Mouse (Mus musculus) kidney, embryonic 15.5 days (tissue): ENCODE results near the gene Trex1. TPM values are rescaled to one million over a fixed set of nuclear protein-coding genes. Genes with fewer than 3 reads are reported as not detected.

Experiments
- ATAC-seq: fragments of 200-750 bp; cut with Nextera tagmentation; replicated peaks from 2 replicates; pipeline ENCODE4 v1.8.0; 2017; ENCODE audit warnings: moderate TSS enrichment; ENCODE audit not compliant: low FRiP score
- H3K27ac ChIP-seq: fragments of 300-500 bp; sonication (generic); 2 replicates; pipeline ENCODE4 v1.5.1; 2015; ENCODE audit warnings: mild to moderate bottlenecking, inconsistent platforms
- H3K27me3 ChIP-seq: fragments of 300-500 bp; sonication (generic); 2 replicates; pipeline ENCODE4 v1.6.1; 2015; ENCODE audit warnings: inconsistent platforms
- H3K36me3 ChIP-seq: fragments of 300-500 bp; sonication (generic); 2 replicates; pipeline ENCODE4 v1.6.1; 2015; ENCODE audit warnings: inconsistent platforms
- H3K4me1 ChIP-seq: fragments of 300-500 bp; sonication (generic); 2 replicates; pipeline ENCODE4 v1.6.1; 2015; ENCODE audit warnings: inconsistent platforms
- H3K4me2 ChIP-seq: fragments of 300-500 bp; sonication (generic); 2 replicates; pipeline ENCODE4 v1.6.1; 2015; ENCODE audit warnings: moderate library complexity, mild to moderate bottlenecking, inconsistent platforms
- H3K4me3 ChIP-seq: fragments of 300-500 bp; sonication (generic); replicated peaks from 2 replicates; pipeline ENCODE4 v1.5.1; 2015; ENCODE audit warnings: mild to moderate bottlenecking, inconsistent platforms
- H3K9ac ChIP-seq: fragments of 300-500 bp; sonication (generic); 2 replicates; pipeline ENCODE4 v1.6.1; 2015; ENCODE audit warnings: mild to moderate bottlenecking, inconsistent platforms
- H3K9me3 ChIP-seq: fragments of 300-500 bp; sonication (generic); replicated peaks from 2 replicates; pipeline ENCODE4 v1.6.1; 2016; ENCODE audit warnings: inconsistent platforms
- WGBS: fragments of 180-500 bp; shearing (Covaris S2); methylation state at CpG from one replicate; pipeline ENCODE4 v1.1.7; 2015; ENCODE audit warnings: mixed read lengths; 5-methylcytosine and 5-hydroxymethylcytosine counted together
- polyA plus RNA-seq: library from polyadenylated mRNA; unstranded; fragments of >200 nt; fragmentation: Nextera tagmentation; extraction: Ambion mirVana; gene quantifications from 2 replicates; pipeline ENCODE4 v1.2.1, GENCODE M21; 2015

The Trex1 gene
- polyA plus RNA-seq, 1 experiment from 2014 or later: 13.8 TPM

- H3K27ac ChIP-seq: no peak overlapping the region
- H3K4me2 ChIP-seq: no peak overlapping the region
- no peaks in the 10 kb centered on the region for H3K4me1 ChIP-seq
- 0 out of 2 replicates have a peak, but pooled peaks cover 4% of the 10 kb centered on the region for H3K36me3 ChIP-seq
- no peak overlapping the region for H3K4me3 ChIP-seq
- ATAC-seq: no peak
- H3K9me3 ChIP-seq: no peaks in the 10 kb centered on the region
- WGBS: 74% methylated on average over 3 of the region's 3 CpGs
- no peaks in the 10 kb centered on the region for H3K27me3 ChIP-seq
- no peak overlapping the region for H3K9ac ChIP-seq
Measured at GRCm38 (mm10) chr9:109028421-109028820, 31.1 kb downstream of the Trex1 start.

DNA sequence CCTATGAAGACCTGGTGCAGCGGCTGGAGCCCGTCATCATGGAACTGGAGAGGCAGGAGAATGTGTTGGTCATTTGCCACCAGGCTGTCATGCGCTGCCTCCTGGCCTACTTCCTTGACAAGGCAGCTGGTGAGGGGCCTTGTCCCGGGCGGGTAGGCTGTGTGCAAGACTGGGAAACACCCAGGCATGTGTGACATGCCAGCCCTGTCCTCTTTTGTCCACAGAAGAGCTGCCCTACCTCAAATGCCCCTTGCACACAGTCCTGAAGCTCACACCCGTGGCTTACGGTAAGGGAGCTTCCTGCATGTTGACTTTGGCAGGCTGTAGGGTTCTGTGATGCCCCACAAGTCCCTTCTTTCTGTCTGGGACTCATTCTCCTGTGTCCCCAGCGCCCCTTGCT lies 32.0 kb downstream of the Trex1 start:
- Histone ChIP-seq H3K4me1 (no peaks in the 10 kb centered on the region), H3K9ac (no peak overlapping the region), H3K4me2 (no peak overlapping the region), H3K27me3 (no peaks in the 10 kb centered on the region), H3K36me3 (0 out of 2 replicates have a peak, but pooled peaks cover 4% of the 10 kb centered on the region), H3K27ac (no peak overlapping the region), H3K9me3 (no peaks in the 10 kb centered on the region), H3K4me3 (no peak overlapping the region)
- no peak for ATAC-seq
- WGBS: 78% methylated on average over 8 of the region's 8 CpGs

GRCm38 (mm10) chr9:109022866-109023685 lies 36.5 kb downstream of the Trex1 start:
- Histone ChIP-seq H3K27me3 (no peaks in the 10 kb centered on the region), H3K9ac (no peak overlapping the region), H3K27ac (no peak overlapping the region), H3K9me3 (no peaks in the 10 kb centered on the region), H3K4me1 (no peaks in the 10 kb centered on the region), H3K36me3 (0 out of 2 replicates have a peak, but pooled peaks cover 4% of the 10 kb centered on the region), H3K4me2 (no peak overlapping the region), H3K4me3 (no peak overlapping the region)
- no peak for ATAC-seq
- 85% methylated on average over 17 of the region's 17 CpGs for WGBS

DNA sequence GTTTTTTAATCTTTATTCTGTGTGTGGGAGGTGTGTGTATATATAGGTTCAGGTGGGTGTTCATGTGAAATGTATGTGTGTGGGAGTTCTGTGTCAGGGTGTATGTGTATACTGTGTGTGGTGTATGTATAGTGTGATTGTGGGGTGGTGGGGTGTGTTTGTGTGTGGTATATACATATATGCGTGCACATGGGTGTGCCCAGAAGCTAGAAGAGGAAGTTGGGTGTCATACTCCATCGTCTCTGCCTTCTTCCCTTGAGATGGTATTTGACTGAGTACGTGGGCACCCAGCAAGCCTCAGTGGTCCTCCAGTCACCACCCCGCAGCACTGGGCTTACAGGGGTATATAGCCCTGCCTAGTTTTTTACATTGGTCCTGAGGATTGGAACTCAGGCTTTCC lies 38.1 kb downstream of the Trex1 start:
- ATAC-seq: no peak
- 88% methylated on average over 4 of the region's 4 CpGs for WGBS
- no peaks in the 10 kb centered on the region for H3K9me3 ChIP-seq

GRCm38 (mm10) chr9:109016973-109017604 lies 42.4 kb downstream of the Trex1 start:
- H3K27ac ChIP-seq: no peak overlapping the region
- H3K9ac ChIP-seq: no peak overlapping the region
- no peak overlapping the region for H3K4me3 ChIP-seq
- H3K36me3 ChIP-seq: no peaks in the 10 kb centered on the region
- H3K27me3 ChIP-seq: no peaks in the 10 kb centered on the region
- H3K9me3 ChIP-seq: no peaks in the 10 kb centered on the region
- H3K4me2 ChIP-seq: no peak overlapping the region
- H3K4me1 ChIP-seq: no peaks in the 10 kb centered on the region
- 62% methylated on average over 11 of the region's 11 CpGs for WGBS
- ATAC-seq: no peak

More for the DNA sequence above, 38.1 kb downstream of the Trex1 start:
- no peaks in the 10 kb centered on the region for H3K4me1 ChIP-seq
- no peak overlapping the region for H3K9ac ChIP-seq
- no peaks in the 10 kb centered on the region for H3K27me3 ChIP-seq
- H3K4me2 ChIP-seq: no peak overlapping the region
- no peak overlapping the region for H3K4me3 ChIP-seq
- H3K36me3 ChIP-seq: 0 out of 2 replicates have a peak, but pooled peaks cover 4% of the 10 kb centered on the region
- no peak overlapping the region for H3K27ac ChIP-seq

DNA sequence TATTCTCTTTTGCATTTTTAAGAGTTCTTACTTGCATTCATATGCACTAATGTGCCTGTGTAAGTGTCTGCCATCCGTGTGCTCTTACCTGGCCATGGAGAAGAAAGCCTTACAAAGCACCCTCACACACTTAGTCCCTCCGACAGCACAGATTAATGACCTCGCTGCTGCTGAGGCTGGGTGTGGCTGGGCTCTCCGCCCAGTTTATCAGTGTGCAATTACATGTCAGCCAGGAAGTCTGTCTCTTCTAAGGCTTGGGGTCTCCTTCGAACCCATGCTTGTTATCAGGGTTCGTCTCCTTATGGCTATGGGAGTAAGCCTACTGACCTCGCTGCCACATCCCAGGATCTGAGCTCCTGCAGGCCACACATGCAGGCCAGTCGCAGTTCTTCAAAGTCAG lies 44.1 kb downstream of the Trex1 start:
- Histone ChIP-seq H3K4me3 (no peak overlapping the region), H3K36me3 (no peaks in the 10 kb centered on the region; the same call in 1 of the 2 replicates), H3K4me2 (no peak overlapping the region), H3K9ac (no peak overlapping the region), H3K4me1 (no peaks in the 10 kb centered on the region), H3K27ac (no peak overlapping the region), H3K9me3 (no peaks in the 10 kb centered on the region), H3K27me3 (no peaks in the 10 kb centered on the region)
- no peak for ATAC-seq
- 44% methylated on average over 8 of the region's 8 CpGs for WGBS

GRCm38 (mm10) chr9:109010316-109010690 lies 49.2 kb downstream of the Trex1 start:
- Histone ChIP-seq H3K4me1 (peaks cover 8% of the 10 kb centered on the region), H3K27ac (no peak overlapping the region), H3K9me3 (no peaks in the 10 kb centered on the region), H3K27me3 (no peaks in the 10 kb centered on the region), H3K4me3 (no peak overlapping the region), H3K9ac (no peak overlapping the region), H3K36me3 (no peaks in the 10 kb centered on the region; the same call in 1 of the 2 replicates), H3K4me2 (no peak overlapping the region)
- WGBS: 77% methylated on average over 14 of the region's 14 CpGs
- no peak for ATAC-seq

- Histone ChIP-seq H3K9me3 (no peaks in the 10 kb centered on the region), H3K4me1 (peaks cover 8% of the 10 kb centered on the region), H3K36me3 (no peaks in the 10 kb centered on the region; the same call in 1 of the 2 replicates), H3K9ac (no peak overlapping the region), H3K27me3 (no peaks in the 10 kb centered on the region), H3K27ac (no peak overlapping the region), H3K4me3 (no peak overlapping the region), H3K4me2 (no peak overlapping the region)
- 27% methylated on average over 17 of the region's 17 CpGs for WGBS
- peak; percentile 34; the same call in 1 of the 2 replicates for ATAC-seq
Measured at GRCm38 (mm10) chr9:109009636-109010315, 49.8 kb downstream of the Trex1 start.

GRCm38 (mm10) chr9:109008994-109009635 lies 50.4 kb downstream of the Trex1 start:
- no peak overlapping the region for H3K4me2 ChIP-seq
- H3K9me3 ChIP-seq: no peaks in the 10 kb centered on the region
- 0 out of 2 replicates have a peak, but pooled peaks have one; percentile 31 for ATAC-seq
- peaks cover 8% of the 10 kb centered on the region for H3K4me1 ChIP-seq
- H3K27ac ChIP-seq: no peak overlapping the region
- no peak overlapping the region for H3K9ac ChIP-seq
- no peak overlapping the region for H3K4me3 ChIP-seq
- no peaks in the 10 kb centered on the region; the same call in 1 of the 2 replicates for H3K36me3 ChIP-seq
- H3K27me3 ChIP-seq: no peaks in the 10 kb centered on the region
- 61% methylated on average over 9 of the region's 10 CpGs for WGBS

- Histone ChIP-seq H3K4me1 (peaks cover 8% of the 10 kb centered on the region), H3K4me3 (no peak overlapping the region), H3K36me3 (no peaks in the 10 kb centered on the region; the same call in 1 of the 2 replicates), H3K9ac (no peak overlapping the region), H3K27ac (no peak overlapping the region), H3K27me3 (no peaks in the 10 kb centered on the region), H3K4me2 (no peak overlapping the region), H3K9me3 (no peaks in the 10 kb centered on the region)
- no peak for ATAC-seq
- WGBS: 88% methylated on average over 9 of the region's 9 CpGs
Measured at GRCm38 (mm10) chr9:109008081-109008480, 51.5 kb downstream of the Trex1 start.
